Mouse (Mus musculus): Measurements from ENCODE around the gene Glb1. TPM values are rescaled to one million over a fixed set of nuclear protein-coding genes. Genes with fewer than 3 reads are reported as not detected.
A peak's percentile ranks its signal among the peaks of the same experiment; 100 is the strongest.
"Not testable (repeated sequence)": the region's sequence is repeated elsewhere in the genome, so short reads cannot be mapped to it uniquely, and the experiment has no call there.

Glb1 gene
- polyA plus RNA-seq, 1 experiment from 2014 or later = 148 TPM

GRCm38 (mm10) chr9:114388288-114388687 is 12.6 kb upstream of the Glb1 start:
- 91% methylated on average over 8 of the region's 8 CpGs for WGBS (ENCODE audit: missing documents)
- H3K36me3 ChIP-seq (ENCODE audit: inconsistent target) = peaks cover 12% of the 10 kb centered on the region; the same call in 1 of the 2 replicates
- H3K79me2 ChIP-seq (ENCODE audit: inconsistent target) = peaks cover 30% of the 10 kb centered on the region; the same call in 1 of the 2 replicates
- H3K27ac ChIP-seq = no peak overlapping the region
- H3K4me3 ChIP-seq (ENCODE audit: inconsistent target) = no peak overlapping the region

- 81% methylated on average over 3 of the region's 3 CpGs for WGBS (ENCODE audit: missing documents)
- H3K79me2 ChIP-seq (ENCODE audit: inconsistent target) = peaks cover 30% of the 10 kb centered on the region; the same call in 1 of the 2 replicates
- peaks cover 10% of the 10 kb centered on the region; the same call in 1 of the 2 replicates for H3K36me3 ChIP-seq (ENCODE audit: inconsistent target)
- H3K4me3 ChIP-seq (ENCODE audit: inconsistent target) = no peak overlapping the region
- H3K27ac ChIP-seq = no peak overlapping the region
Measured at GRCm38 (mm10) chr9:114388701-114389370, 12.0 kb upstream of the Glb1 start.

- Histone ChIP-seq H3K79me2 (ENCODE audit: inconsistent target) (peaks cover 30% of the 10 kb centered on the region; the same call in 1 of the 2 replicates), H3K27ac (no peak overlapping the region), H3K36me3 (ENCODE audit: inconsistent target) (0 out of 2 replicates have a peak, but pooled peaks cover 4% of the 10 kb centered on the region), H3K4me3 (ENCODE audit: inconsistent target) (peak overlapping the region; percentile 26)
- WGBS (ENCODE audit: missing documents) = 80% methylated on average over 8 of the region's 8 CpGs
Measured at GRCm38 (mm10) chr9:114389371-114389904, 11.4 kb upstream of the Glb1 start.

DNA sequence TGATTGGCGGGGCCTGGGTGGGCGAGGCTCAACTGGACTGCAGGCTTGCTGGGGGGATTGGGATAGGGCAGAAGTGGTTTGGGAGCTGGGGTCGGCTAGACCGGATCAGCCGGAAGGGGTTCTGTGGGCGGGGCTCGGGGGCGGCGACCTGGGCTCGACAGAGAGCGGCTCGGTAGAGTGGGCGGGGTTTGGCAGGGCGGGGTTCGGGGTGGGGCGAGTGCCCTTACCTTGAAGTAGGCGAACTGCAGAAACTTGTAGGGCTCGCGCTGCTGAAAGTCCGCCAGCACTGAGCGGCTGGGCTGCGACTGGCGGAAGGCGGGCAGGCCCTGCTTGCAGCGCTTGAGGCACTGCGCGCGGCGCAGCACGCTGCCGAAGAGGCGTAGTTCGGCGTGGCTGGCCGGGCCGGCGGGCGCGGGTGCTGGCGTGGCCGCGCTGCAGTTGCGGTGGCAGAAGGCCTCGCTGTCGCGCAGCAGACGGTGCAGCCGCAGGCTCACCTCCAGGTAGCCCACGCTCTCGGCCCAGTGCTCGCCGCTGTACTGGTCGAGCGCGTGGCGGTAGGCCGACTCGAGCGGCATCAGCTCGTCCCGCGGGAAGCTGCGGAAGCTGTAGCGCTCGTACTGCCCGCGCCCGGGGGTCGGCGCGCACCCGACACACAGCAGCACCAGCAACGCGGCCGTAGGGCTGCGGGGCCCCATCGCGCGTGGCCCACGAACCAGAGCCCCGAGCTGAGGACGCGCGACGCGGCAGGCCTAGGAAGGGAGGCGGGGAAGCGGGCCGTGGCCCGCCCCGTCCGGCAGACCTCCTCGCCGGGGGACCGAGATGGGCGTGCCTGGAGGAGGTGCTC is 10.7 kb upstream of the Glb1 start, which contains the start of gene Crtap:
Crtap (minus strand) TSS at position 771 of the 844 bp plus-strand sequence.
- Histone ChIP-seq H3K27ac (peak within 1 kb of the TSS; percentile 24; the same call in 1 of the 2 replicates), H3K79me2 (ENCODE audit: inconsistent target) (peaks cover 30% of the 10 kb centered on the region; the same call in 1 of the 2 replicates), H3K4me3 (ENCODE audit: inconsistent target) (peak within 1 kb of the TSS; percentile 44), H3K36me3 (ENCODE audit: inconsistent target) (no peaks in the 10 kb centered on the region)
- 2% methylated on average over 93 of the region's 96 CpGs for WGBS (ENCODE audit: missing documents)

DNA sequence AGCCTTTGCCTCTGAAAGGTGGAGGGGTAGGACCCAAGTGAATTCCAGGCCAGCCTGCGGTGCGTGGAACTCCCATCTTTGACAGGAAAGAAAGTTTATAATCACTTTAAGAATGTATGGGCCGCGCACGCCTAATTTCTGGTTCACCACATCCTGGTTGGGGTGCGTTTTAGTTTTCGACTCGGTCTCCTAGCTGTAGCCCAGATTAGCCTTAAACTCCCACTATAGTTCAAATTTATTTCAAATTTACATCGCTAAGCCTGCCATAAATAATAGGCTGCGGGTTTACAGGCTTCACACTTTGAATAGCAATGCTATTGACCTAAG is 10.2 kb upstream of the Glb1 start:
- peaks cover 30% of the 10 kb centered on the region; the same call in 1 of the 2 replicates for H3K79me2 ChIP-seq (ENCODE audit: inconsistent target)
- peak overlapping the region; percentile 44 for H3K4me3 ChIP-seq (ENCODE audit: inconsistent target)
- WGBS (ENCODE audit: missing documents) = under 1% methylated on average over 10 of the region's 10 CpGs
- peak overlapping the region; percentile 24; the same call in 1 of the 2 replicates for H3K27ac ChIP-seq
- H3K36me3 ChIP-seq (ENCODE audit: inconsistent target) = no peaks in the 10 kb centered on the region

DNA sequence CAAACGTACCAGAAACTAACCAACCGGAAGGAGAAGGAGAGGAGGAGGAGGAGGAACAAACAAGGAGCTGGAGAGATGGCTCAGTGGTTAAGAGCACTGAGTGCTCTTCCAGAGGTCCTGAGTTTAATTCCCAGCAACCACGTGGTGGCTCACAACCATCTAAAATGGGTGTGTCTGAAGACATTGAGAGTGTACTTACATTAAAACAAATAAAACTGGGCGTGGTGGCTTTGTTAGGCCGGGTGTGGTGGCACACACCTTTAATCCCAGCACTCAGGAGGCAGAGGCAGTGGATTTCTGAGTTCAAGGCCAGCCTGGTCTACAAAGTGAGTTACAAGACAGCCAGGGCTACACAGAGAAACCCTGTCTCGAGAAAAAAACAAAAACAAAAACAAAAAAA is 6.7 kb upstream of the Glb1 start:
- WGBS (ENCODE audit: missing documents) = 82% methylated on average over 6 of the region's 6 CpGs
- H3K27ac ChIP-seq = peak overlapping the region; percentile 61
- not testable (repeated sequence) for H3K4me3 ChIP-seq (ENCODE audit: inconsistent target)

DNA sequence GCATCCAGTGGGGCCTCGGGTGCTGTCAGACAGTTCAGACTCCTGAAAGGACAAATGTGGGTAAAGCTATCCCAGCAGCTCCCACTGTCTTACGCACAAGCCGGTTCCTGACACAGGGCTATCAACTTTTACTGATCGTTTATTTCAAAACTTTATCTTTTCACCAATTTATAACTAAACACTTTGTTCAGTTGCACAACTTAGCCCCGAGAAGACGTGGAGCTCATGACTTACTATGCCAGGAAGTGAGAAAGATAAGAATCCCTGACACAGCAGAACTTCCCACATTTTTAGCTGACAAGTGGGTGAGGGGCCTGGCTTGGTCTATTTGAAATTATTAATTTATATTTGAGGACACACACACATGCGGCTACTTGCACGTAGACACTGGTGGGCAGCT is 6.2 kb upstream of the Glb1 start:
- 46% methylated on average over 8 of the region's 8 CpGs for WGBS (ENCODE audit: missing documents)
- Histone ChIP-seq H3K79me2 (ENCODE audit: inconsistent target) (peaks cover 2% of the 10 kb centered on the region; the same call in 1 of the 2 replicates), H3K27ac (peak overlapping the region; percentile 61), H3K36me3 (ENCODE audit: inconsistent target) (no peaks in the 10 kb centered on the region), H3K4me3 (ENCODE audit: inconsistent target) (no peak overlapping the region)

More for the DNA sequence above, 6.7 kb upstream of the Glb1 start:
- not testable (repeated sequence) for H3K36me3 ChIP-seq (ENCODE audit: inconsistent target); H3K79me2 ChIP-seq (ENCODE audit: inconsistent target)

- WGBS (ENCODE audit: missing documents) = 85% methylated on average over 4 of the region's 4 CpGs
Measured at GRCm38 (mm10) chr9:114395258-114395657, 5.6 kb upstream of the Glb1 start.

DNA sequence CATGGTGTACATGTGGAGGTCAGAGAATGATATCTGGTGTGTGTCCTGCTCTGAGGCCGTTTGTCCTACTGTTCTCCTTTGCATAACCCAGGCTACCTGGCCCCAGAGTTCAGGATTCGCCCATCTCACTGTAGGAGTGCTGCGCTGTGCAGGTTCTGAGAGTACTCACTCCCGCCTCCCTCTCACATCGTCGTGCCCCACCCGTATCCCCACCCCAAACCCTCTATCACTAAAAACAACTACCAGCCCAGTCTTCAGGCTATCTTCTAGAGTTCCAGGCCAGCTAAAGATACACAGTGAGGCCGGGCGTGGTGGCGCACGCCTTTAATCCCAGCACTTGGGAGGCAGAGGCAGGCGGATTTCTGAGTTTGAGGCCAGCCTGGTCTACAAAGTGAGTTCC is 1.2 kb upstream of the Glb1 start:
- Histone ChIP-seq H3K4me3 (ENCODE audit: inconsistent target) (no peak overlapping the region), H3K36me3 (ENCODE audit: inconsistent target) (peaks cover 10% of the 10 kb centered on the region; the same call in 1 of the 2 replicates), H3K79me2 (ENCODE audit: inconsistent target) (peaks cover 34% of the 10 kb centered on the region), H3K27ac (no peak overlapping the region)
- 96% methylated on average over 8 of the region's 12 CpGs for WGBS (ENCODE audit: missing documents)

More at GRCm38 (mm10) chr9:114395258-114395657, 5.6 kb upstream of the Glb1 start:
- no peaks in the 10 kb centered on the region for H3K79me2 ChIP-seq (ENCODE audit: inconsistent target)
- no peaks in the 10 kb centered on the region for H3K36me3 ChIP-seq (ENCODE audit: inconsistent target)
- H3K27ac ChIP-seq = peak overlapping the region; percentile 61
- no peak overlapping the region for H3K4me3 ChIP-seq (ENCODE audit: inconsistent target)

- Histone ChIP-seq H3K79me2 (ENCODE audit: inconsistent target) (peaks cover 43% of the 10 kb centered on the region), H3K27ac (peak overlapping the region; percentile 83), H3K4me3 (ENCODE audit: inconsistent target) (peak overlapping the region; percentile 80), H3K36me3 (ENCODE audit: inconsistent target) (peaks cover 19% of the 10 kb centered on the region)
- WGBS (ENCODE audit: missing documents) = 5% methylated on average over 5 of the region's 5 CpGs
Measured at GRCm38 (mm10) chr9:114400588-114400948, 308 bp upstream of the Glb1 start.

DNA sequence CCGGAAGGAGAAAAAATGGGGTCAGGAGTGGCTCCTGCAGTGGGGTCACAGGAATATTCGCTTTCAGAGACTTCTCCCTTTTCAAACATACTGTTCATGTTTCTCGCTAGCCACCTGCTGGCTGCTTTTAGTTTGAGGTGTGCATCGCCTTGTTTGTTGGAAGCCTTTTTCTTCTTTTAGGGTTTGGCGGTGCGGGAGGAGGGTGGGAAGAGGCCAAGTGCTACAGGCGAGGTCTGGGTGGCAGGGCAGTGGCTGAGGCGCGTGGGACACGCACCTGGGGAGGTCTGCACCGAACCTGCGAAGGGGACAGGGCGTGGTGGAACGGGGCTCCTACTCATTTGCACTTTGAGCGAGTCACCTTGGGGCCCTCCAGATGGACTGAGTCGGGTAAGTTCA is 807 bp downstream of the Glb1 start:
- WGBS (ENCODE audit: missing documents) = 3% methylated on average over 16 of the region's 16 CpGs
- peak overlapping the region; percentile 83 for H3K27ac ChIP-seq
- peaks cover 30% of the 10 kb centered on the region for H3K36me3 ChIP-seq (ENCODE audit: inconsistent target)
- peaks cover 54% of the 10 kb centered on the region for H3K79me2 ChIP-seq (ENCODE audit: inconsistent target)
- H3K4me3 ChIP-seq (ENCODE audit: inconsistent target) = peak overlapping the region; percentile 80

- H3K36me3 ChIP-seq (ENCODE audit: inconsistent target) = peaks cover 74% of the 10 kb centered on the region
- H3K79me2 ChIP-seq (ENCODE audit: inconsistent target) = peaks cover 82% of the 10 kb centered on the region
- WGBS (ENCODE audit: missing documents) = 97% methylated on average over 2 of the region's 2 CpGs
- no peak overlapping the region for H3K4me3 ChIP-seq (ENCODE audit: inconsistent target)
- H3K27ac ChIP-seq = no peak overlapping the region
Measured at GRCm38 (mm10) chr9:114407676-114408075, 6.8 kb downstream of the Glb1 start.

GRCm38 (mm10) chr9:114410313-114410862 is 9.5 kb downstream of the Glb1 start:
- Histone ChIP-seq H3K4me3 (ENCODE audit: inconsistent target) (no peak overlapping the region), H3K27ac (no peak overlapping the region), H3K36me3 (ENCODE audit: inconsistent target) (peaks cover 62% of the 10 kb centered on the region), H3K79me2 (ENCODE audit: inconsistent target) (peaks cover 55% of the 10 kb centered on the region)
- 97% methylated on average over 11 of the region's 11 CpGs for WGBS (ENCODE audit: missing documents)

GRCm38 (mm10) chr9:114411295-114411694 is 10.4 kb downstream of the Glb1 start:
- peaks cover 46% of the 10 kb centered on the region for H3K79me2 ChIP-seq (ENCODE audit: inconsistent target)
- H3K27ac ChIP-seq = no peak overlapping the region
- no peak overlapping the region for H3K4me3 ChIP-seq (ENCODE audit: inconsistent target)
- 100% methylated on average over 1 of the region's 5 CpGs for whole genome bisulfite sequencing (ENCODE audit: missing documents)
- peaks cover 53% of the 10 kb centered on the region for H3K36me3 ChIP-seq (ENCODE audit: inconsistent target)

All from macrophage (primary cell).